Mouse (Mus musculus): ENCODE data around the gene E030018B13Rik. TPM values are rescaled to one million over a fixed set of nuclear protein-coding genes. Genes with fewer than 3 reads are reported as not detected.

The E030018B13Rik gene
- polyA plus RNA-seq, 1 experiment from 2014 or later: not detected

DNA sequence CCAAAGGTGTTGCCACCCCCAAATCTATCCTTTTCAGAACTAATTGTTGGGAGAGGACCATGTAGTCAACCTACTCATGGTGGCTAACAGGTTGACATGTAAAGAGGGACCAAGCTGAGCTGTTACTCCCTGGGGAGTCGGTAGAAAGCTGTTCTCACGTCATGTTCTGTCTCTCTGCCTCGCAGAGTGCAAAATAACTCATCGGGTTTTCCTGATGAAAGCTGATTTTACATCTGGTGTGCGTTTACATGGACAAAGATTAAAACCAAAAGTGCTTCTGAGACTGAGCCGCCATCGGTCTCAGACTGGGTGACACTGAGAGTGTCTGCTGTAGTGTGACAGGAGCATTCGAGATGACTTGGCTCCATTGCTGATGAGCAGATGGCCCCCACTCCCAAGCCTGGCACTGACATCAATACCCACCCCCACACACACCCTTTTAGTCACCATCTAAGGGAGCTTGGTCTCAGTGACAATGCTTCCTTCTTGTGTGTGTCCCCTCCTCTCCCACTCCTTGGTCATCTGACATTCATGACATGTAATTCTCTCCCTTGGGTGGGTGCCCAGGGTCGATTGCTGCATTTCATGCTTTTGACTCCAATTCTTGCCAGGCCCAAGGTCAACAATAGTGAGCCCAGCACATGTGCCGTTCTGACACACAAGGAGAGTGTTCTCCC lies 34.4 kb downstream of the E030018B13Rik start:
- Histone ChIP-seq H3K27ac (ENCODE audit: low read depth, low read length) (no peak overlapping the region), H3K27me3 (replicated peaks; ENCODE audit: control insufficient read depth, insufficient read depth, low read length) (no peaks in the 10 kb centered on the region), H3K9me3 (ENCODE audit: control insufficient read depth) (no peaks in the 10 kb centered on the region), H3K4me1 (replicated peaks; ENCODE audit: control insufficient read depth, insufficient read depth, low read length) (no peaks in the 10 kb centered on the region; the same call in 1 of the 2 replicates), H3K36me3 (ENCODE audit: control insufficient read depth, insufficient read depth) (no peaks in the 10 kb centered on the region), H3K4me3 (ENCODE audit: low read depth, low read length) (no peak overlapping the region), H3K9ac (ENCODE audit: low read depth, low read length) (no peak overlapping the region), H3K4me2 (replicated peaks; ENCODE audit: low read depth) (no peak overlapping the region)
- no peak for ATAC-seq
- WGBS: 78% methylated on average over 10 of the region's 10 CpGs
- TF ChIP-seq CTCF (IDR thresholded peaks at IDR 0.05; ENCODE audit: low read depth): no peak

DNA sequence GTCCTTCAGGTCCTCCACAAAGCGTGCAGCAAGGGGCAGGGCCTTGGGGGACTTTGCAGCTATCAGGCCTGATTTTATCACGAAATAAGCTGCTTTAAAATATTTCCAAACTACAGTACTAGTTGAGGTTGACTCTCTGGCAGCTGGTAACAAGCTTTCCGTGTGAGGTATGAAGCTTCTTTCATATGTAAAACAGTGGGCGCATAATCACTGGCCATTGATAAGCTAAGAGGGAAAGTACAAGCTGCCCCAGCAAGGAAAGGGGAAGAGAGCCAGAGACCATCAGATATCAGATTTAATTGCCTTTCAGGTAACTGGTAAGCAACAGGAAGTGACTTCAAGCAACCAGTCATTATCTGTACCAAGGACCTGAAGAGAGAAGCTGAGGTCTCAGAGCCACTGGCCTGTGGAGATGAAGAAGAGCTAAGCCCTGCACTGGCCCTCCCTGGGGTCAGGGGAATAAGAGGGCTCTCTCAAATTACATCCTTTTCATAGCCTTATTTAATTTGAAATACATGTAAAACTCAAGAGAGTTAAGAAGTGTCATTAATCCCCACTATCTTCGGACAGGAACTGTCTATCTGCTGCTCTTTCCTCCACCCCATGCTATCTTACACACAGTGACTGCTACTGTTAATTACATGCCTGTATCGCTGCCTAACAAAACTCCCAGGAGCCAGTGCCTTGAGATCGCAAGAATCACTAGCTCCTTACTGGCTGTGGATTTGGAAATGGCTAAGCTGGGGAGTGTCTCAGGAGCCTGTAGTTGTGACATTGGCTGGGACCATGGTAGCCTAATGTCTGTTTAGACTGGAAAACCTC lies 35.6 kb downstream of the E030018B13Rik start:
- WGBS: 66% methylated on average over 7 of the region's 7 CpGs

DNA sequence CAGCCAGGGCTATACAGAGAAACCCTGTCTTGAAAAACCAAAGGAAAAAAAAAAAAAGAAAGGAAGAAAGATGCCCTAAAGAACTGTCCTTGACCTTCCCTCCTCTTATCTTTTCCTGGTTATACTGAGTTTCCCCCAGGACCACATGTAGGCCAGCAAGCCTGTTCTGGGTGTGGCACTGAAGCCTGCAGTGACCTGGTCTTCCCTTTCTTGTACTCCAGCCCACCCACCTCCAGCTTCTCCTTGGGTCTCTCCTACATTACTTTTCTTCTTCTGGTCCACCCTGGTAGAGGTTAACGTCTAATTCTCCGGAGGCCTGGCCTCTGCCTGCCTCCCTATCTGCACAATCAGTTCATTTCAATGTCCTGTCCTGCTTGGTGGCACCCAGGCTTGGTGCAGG lies 38.8 kb downstream of the E030018B13Rik start:
- WGBS: 91% methylated on average over 2 of the region's 2 CpGs
- H3K27me3 ChIP-seq (replicated peaks; ENCODE audit: control insufficient read depth, insufficient read depth, low read length): no peaks in the 10 kb centered on the region
- no peaks in the 10 kb centered on the region for H3K4me1 ChIP-seq (replicated peaks; ENCODE audit: control insufficient read depth, insufficient read depth, low read length)
- no peaks in the 10 kb centered on the region for H3K36me3 ChIP-seq (ENCODE audit: control insufficient read depth, insufficient read depth)
- no peak for ATAC-seq
- H3K9me3 ChIP-seq (ENCODE audit: control insufficient read depth): no peaks in the 10 kb centered on the region
- no peak overlapping the region for H3K4me2 ChIP-seq (replicated peaks; ENCODE audit: low read depth)
- no peak for TF ChIP-seq CTCF (IDR thresholded peaks at IDR 0.05; ENCODE audit: low read depth)
- no peak overlapping the region for H3K27ac ChIP-seq (ENCODE audit: low read depth, low read length)
- no peak overlapping the region for H3K9ac ChIP-seq (ENCODE audit: low read depth, low read length)
- H3K4me3 ChIP-seq (ENCODE audit: low read depth, low read length): no peak overlapping the region

More for the DNA sequence above, 35.6 kb downstream of the E030018B13Rik start:
- no peak overlapping the region for H3K4me2 ChIP-seq (replicated peaks; ENCODE audit: low read depth)
- H3K9ac ChIP-seq (ENCODE audit: low read depth, low read length): no peak overlapping the region
- no peaks in the 10 kb centered on the region for H3K9me3 ChIP-seq (ENCODE audit: control insufficient read depth)
- no peak for ATAC-seq
- H3K36me3 ChIP-seq (ENCODE audit: control insufficient read depth, insufficient read depth): no peaks in the 10 kb centered on the region
- H3K27me3 ChIP-seq (replicated peaks; ENCODE audit: control insufficient read depth, insufficient read depth, low read length): no peaks in the 10 kb centered on the region
- H3K27ac ChIP-seq (ENCODE audit: low read depth, low read length): no peak overlapping the region
- no peak overlapping the region for H3K4me3 ChIP-seq (ENCODE audit: low read depth, low read length)
- TF ChIP-seq CTCF (IDR thresholded peaks at IDR 0.05; ENCODE audit: low read depth): no peak
- H3K4me1 ChIP-seq (replicated peaks; ENCODE audit: control insufficient read depth, insufficient read depth, low read length): no peaks in the 10 kb centered on the region

DNA sequence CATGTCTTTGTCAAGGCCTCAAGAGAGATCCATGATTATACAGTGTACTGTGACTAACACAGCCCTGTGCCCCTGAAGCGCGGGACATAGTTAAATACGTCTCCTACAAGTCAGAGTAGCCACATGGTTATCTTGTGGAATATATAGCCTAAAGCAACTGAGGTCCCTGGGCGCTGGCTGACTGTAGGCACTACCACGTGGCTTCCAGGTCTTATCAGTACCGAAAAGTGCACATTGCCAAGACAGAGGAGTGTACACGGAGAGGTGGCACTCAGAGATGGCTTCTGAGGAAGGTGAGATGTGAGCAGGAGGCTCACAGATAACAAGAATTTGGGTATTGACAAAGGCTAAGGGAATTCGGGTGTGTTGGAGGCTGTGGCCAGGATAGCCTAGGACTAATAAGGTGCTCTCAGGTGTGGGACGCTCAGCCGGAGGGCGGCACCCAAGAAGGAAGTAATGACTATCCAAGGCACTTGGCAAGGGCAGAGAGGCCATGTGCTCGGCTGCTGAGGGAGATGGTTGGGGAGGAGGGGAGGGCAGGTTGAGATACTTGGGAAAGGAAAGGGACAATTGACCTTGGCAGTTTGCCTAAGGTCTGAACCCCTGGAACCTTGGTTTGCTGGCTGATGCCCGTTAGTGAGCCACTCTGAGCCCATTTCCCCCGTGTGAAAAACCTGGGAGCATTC lies 39.6 kb downstream of the E030018B13Rik start:
- no peak overlapping the region for H3K4me3 ChIP-seq (ENCODE audit: low read depth, low read length)
- H3K9me3 ChIP-seq (ENCODE audit: control insufficient read depth): no peaks in the 10 kb centered on the region
- H3K9ac ChIP-seq (ENCODE audit: low read depth, low read length): no peak overlapping the region
- H3K27ac ChIP-seq (ENCODE audit: low read depth, low read length): no peak overlapping the region
- no peak for TF ChIP-seq CTCF (IDR thresholded peaks at IDR 0.05; ENCODE audit: low read depth)
- no peaks in the 10 kb centered on the region for H3K4me1 ChIP-seq (replicated peaks; ENCODE audit: control insufficient read depth, insufficient read depth, low read length)
- H3K4me2 ChIP-seq (replicated peaks; ENCODE audit: low read depth): no peak overlapping the region
- no peaks in the 10 kb centered on the region for H3K27me3 ChIP-seq (replicated peaks; ENCODE audit: control insufficient read depth, insufficient read depth, low read length)
- 72% methylated on average over 14 of the region's 14 CpGs for WGBS
- no peaks in the 10 kb centered on the region for H3K36me3 ChIP-seq (ENCODE audit: control insufficient read depth, insufficient read depth)
- ATAC-seq: no peak

DNA sequence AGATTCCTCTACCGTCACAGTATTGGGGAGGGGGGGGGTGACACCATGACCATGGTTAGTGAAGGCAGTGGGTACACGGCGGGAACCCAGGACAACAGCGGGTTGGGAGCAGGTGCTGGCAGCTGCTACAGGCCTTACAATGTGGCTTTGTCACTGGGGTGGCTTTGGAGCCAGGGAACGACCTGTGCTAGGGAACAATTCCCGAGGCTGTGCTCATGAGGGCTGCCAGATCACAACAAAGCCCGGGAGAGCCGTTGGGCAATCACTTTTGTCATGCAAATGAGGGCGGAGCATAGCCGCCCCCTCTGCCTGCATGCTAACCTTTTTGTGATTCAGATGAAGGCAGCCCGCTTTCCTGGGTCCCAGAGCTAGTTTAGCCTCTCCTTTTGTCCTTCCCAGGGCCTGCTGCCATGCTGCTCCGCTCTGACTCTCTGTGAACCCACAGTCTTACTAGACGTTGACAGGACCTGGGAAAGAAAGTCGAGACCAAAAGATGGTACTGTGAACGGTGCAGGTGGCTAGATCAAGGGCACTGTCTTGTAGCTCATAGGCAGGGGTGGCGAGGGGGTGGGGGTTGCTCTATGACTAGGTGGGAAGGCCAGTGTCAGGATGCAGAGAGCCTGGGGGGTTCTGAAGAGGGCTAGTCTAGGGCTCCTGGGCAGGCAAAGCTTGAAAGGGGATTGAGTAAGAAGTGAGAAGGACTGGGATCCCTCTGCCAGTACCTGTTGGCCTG lies 40.5 kb downstream of the E030018B13Rik start:
- H3K36me3 ChIP-seq (ENCODE audit: control insufficient read depth, insufficient read depth): no peaks in the 10 kb centered on the region
- H3K9me3 ChIP-seq (ENCODE audit: control insufficient read depth): no peaks in the 10 kb centered on the region
- no peak for ATAC-seq
- no peak for TF ChIP-seq CTCF (IDR thresholded peaks at IDR 0.05; ENCODE audit: low read depth)
- H3K4me2 ChIP-seq (replicated peaks; ENCODE audit: low read depth): no peak overlapping the region
- no peaks in the 10 kb centered on the region for H3K27me3 ChIP-seq (replicated peaks; ENCODE audit: control insufficient read depth, insufficient read depth, low read length)
- H3K27ac ChIP-seq (ENCODE audit: low read depth, low read length): no peak overlapping the region
- H3K4me1 ChIP-seq (replicated peaks; ENCODE audit: control insufficient read depth, insufficient read depth, low read length): no peaks in the 10 kb centered on the region
- H3K4me3 ChIP-seq (ENCODE audit: low read depth, low read length): no peak overlapping the region
- WGBS: 41% methylated on average over 16 of the region's 16 CpGs
- H3K9ac ChIP-seq (ENCODE audit: low read depth, low read length): no peak overlapping the region

All from intestine, postnatal 0 days (tissue).